In genomic region chr5:129725774-129726392, GRCm38 (mm10) we compare ENCODE assay signal across 9 mouse cellular contexts. TPM values are rescaled to one million over a fixed set of nuclear protein-coding genes. Genes with fewer than 3 reads are reported as not detected.
DNase-seq lines count a peak whose midpoint lies in the region; ATAC-seq and TF ChIP-seq lines count a peak whose summit lies in the region.
"Had no signal": no experiment of that assay in that cellular context is flagged by ENCODE, and none has a peak within 500 bp of the region (broad histone marks: within the 10 kb centered on the region; RNA-seq: fewer than 3 reads in every experiment).

No protein-coding gene starts in this region.

- peak overlapping the region; percentile 69 for H3K4me3 ChIP-seq in bone marrow, adult 2 months (replicated peaks; ENCODE audit: control insufficient read depth, low read depth, low read length)
- H3K4me3 ChIP-seq in heart, embryonic 14.5 days (ENCODE audit: control insufficient read depth in 1 of 2, insufficient read depth in 1 of 2, low read depth in 1 of 2, low read length in 2 of 2), result peak overlapping the region; percentile 83 to 95
- H3K4me3 ChIP-seq in limb, embryonic 13.5 days, result peak overlapping the region; percentile 83
- H3K4me3 ChIP-seq in olfactory bulb, adult 2 months (ENCODE audit: insufficient read depth, low read depth, low read length), result peak overlapping the region; percentile 96

- peak; percentile 40 for DNase-seq in kidney, adult 18-20 months
- no peak for DNase-seq in kidney, adult 9 months
- no peak for DNase-seq in left cerebral cortex, postnatal 25 days (ENCODE audit: low spot score in 2 of 2)

- peak overlapping the region; percentile 96 for H3K9ac ChIP-seq in heart, embryonic 14.5 days (ENCODE audit: low read length)
- H3K9ac ChIP-seq in limb, embryonic 13.5 days, result peak overlapping the region; percentile 94

- TF ChIP-seq POLR2A in bone marrow, adult 2 months (IDR thresholded peaks at IDR 0.05; ENCODE audit: borderline replicate concordance, control insufficient read depth, low read depth, low read length), result no peak
- no peak for TF ChIP-seq POLR2A in olfactory bulb, adult 2 months (IDR thresholded peaks at IDR 0.05; ENCODE audit: insufficient read depth, low read depth, low read length)

- H3K27me3 ChIP-seq in heart, embryonic 14.5 days (ENCODE audit: control insufficient read depth, insufficient read depth, low read length), result no peaks in the 10 kb centered on the region
- no peaks in the 10 kb centered on the region for H3K27me3 ChIP-seq in limb, embryonic 13.5 days

- no peak for ATAC-seq in heart, embryonic 14.5 days (ENCODE audit: insufficient number of reproducible peaks, insufficient read depth, low FRiP score, low read depth)
- no peak for ATAC-seq in limb, embryonic 13.5 days (ENCODE audit: low FRiP score, low read depth)
- ATAC-seq in megakaryocyte progenitor cell, adult 5-6 weeks (replicated peaks; ENCODE audit: poor library complexity), result no peak

- H3K4me1 ChIP-seq in bone marrow, adult 2 months (ENCODE audit: control insufficient read depth, insufficient read depth, low read length), result peaks cover 5% of the 10 kb centered on the region
- H3K4me1 ChIP-seq in heart, embryonic 14.5 days (ENCODE audit: control insufficient read depth in 2 of 2, insufficient read depth in 2 of 2, low read length in 2 of 2), result peaks cover 25 to 40% of the 10 kb centered on the region in 2 experiments
- peaks cover 33% of the 10 kb centered on the region for H3K4me1 ChIP-seq in limb, embryonic 13.5 days
- peaks cover 16% of the 10 kb centered on the region for H3K4me1 ChIP-seq in olfactory bulb, adult 2 months (ENCODE audit: control insufficient read depth, insufficient read depth, low read length)

- WGBS in bone marrow, adult 2 months, result 21% methylated on average over 7 of the region's 7 CpGs
- 9% methylated on average over 7 of the region's 7 CpGs for WGBS in heart, embryonic 14.5 days
- 14% methylated on average over 7 of the region's 7 CpGs for WGBS in limb, embryonic 13.5 days
- 3% methylated on average over 7 of the region's 7 CpGs for WGBS in olfactory bulb, adult 2 months

- H3K9me3 ChIP-seq in heart, embryonic 14.5 days (ENCODE audit: control insufficient read depth, low read length), result no peaks in the 10 kb centered on the region
- no peaks in the 10 kb centered on the region for H3K9me3 ChIP-seq in limb, embryonic 13.5 days

- 0 out of 2 replicates have a peak, but pooled peaks cover 4% of the 10 kb centered on the region for H3K36me3 ChIP-seq in heart, embryonic 14.5 days (ENCODE audit: control insufficient read depth, insufficient read depth, low read length)
- no peaks in the 10 kb centered on the region for H3K36me3 ChIP-seq in limb, embryonic 13.5 days

- H3K27ac ChIP-seq in bone marrow, adult 2 months (ENCODE audit: control insufficient read depth, insufficient read depth, low read depth, low read length, poor library complexity), result no peak overlapping the region
- H3K27ac ChIP-seq in heart, embryonic 14.5 days (replicated peaks in 1 of 2; ENCODE audit: control insufficient read depth in 1 of 2, insufficient read depth in 1 of 2, low read depth in 2 of 2, low read length in 2 of 2), result peak overlapping the region; percentile 99 to 100
- peak overlapping the region; percentile 96; the same call in 1 of the 2 replicates for H3K27ac ChIP-seq in limb, embryonic 13.5 days
- H3K27ac ChIP-seq in olfactory bulb, adult 2 months (ENCODE audit: insufficient read depth, low read depth, low read length), result no peak overlapping the region

- TF ChIP-seq CTCF in bone marrow, adult 2 months (IDR thresholded peaks at IDR 0.05; ENCODE audit: control insufficient read depth, insufficient read depth, low read length), result no peak
- no peak for TF ChIP-seq CTCF in olfactory bulb, adult 2 months (IDR thresholded peaks at IDR 0.05; ENCODE audit: insufficient read depth, low read depth, low read length)

- peak overlapping the region; percentile 70 for H3K4me2 ChIP-seq in heart, embryonic 14.5 days (ENCODE audit: low read length)
- H3K4me2 ChIP-seq in limb, embryonic 13.5 days (replicated peaks), result peak overlapping the region; percentile 64

- intact Hi-C loops in left cerebral cortex, postnatal 25 days (cut with DNase I), result loop anchor here (1.0 to 2.0 kb wide), 2 partner anchors 11 to 115 kb away; partner anchors contain the start of gene Mrps17

RNA-seq across cellular contexts. Expression of gene Nipsnap2, which starts 1.0 kb away (rescaled TPM):
- polyA plus RNA-seq in bone marrow, adult 2 months (2011; ENCODE audit: insufficient read depth, insufficient read length, low replicate concordance, missing spikeins), result 18.7 and 24.9 TPM in 2 replicates
- polyA plus RNA-seq in heart, embryonic 14.5 days (2014; fragmentation: Nextera tagmentation; extraction: Ambion mirVana), result 363 and 384 TPM in 2 replicates
- 119 and 130 TPM in 2 replicates for polyA plus RNA-seq in limb, embryonic 13.5 days (2015; fragmentation: Nextera tagmentation; extraction: Ambion mirVana)
- not detected in 2 replicates for polyA plus RNA-seq in olfactory bulb, adult 2 months (2012; ENCODE audit: insufficient read depth, insufficient read length, low replicate concordance, missing spikeins)
- total RNA-seq in megakaryocyte progenitor cell, adult 5-6 weeks (2015), result 25.5 and 30.3 TPM in 2 replicates
- total RNA-seq in megakaryocyte progenitor cell, adult 5-6 weeks (2017), result 26.3 and 26.9 TPM in 2 replicates
- 10 to 100 TPM; 76.9 to 79.4 TPM for total RNA-seq in left cerebral cortex, postnatal 25 days (2021)

RNA-seq across cellular contexts. Expression of gene Mrps17, which starts 10.6 kb away (rescaled TPM):
- 46.9 and 47.0 TPM in 2 replicates for polyA plus RNA-seq in bone marrow, adult 2 months (2011; ENCODE audit: insufficient read depth, insufficient read length, low replicate concordance, missing spikeins)
- polyA plus RNA-seq in heart, embryonic 14.5 days (2014; fragmentation: Nextera tagmentation; extraction: Ambion mirVana), result 171 and 176 TPM in 2 replicates
- 199 and 219 TPM in 2 replicates for polyA plus RNA-seq in limb, embryonic 13.5 days (2015; fragmentation: Nextera tagmentation; extraction: Ambion mirVana)
- not detected in 2 replicates for polyA plus RNA-seq in olfactory bulb, adult 2 months (2012; ENCODE audit: insufficient read depth, insufficient read length, low replicate concordance, missing spikeins)
- 156 and 202 TPM in 2 replicates for total RNA-seq in megakaryocyte progenitor cell, adult 5-6 weeks (2015)
- total RNA-seq in megakaryocyte progenitor cell, adult 5-6 weeks (2017), result 130 and 149 TPM in 2 replicates
- total RNA-seq in left cerebral cortex, postnatal 25 days (2021), result 10 to 100 TPM; 80.0 to 87.2 TPM

RNA-seq across cellular contexts. Expression of gene Sept14, which starts 17.6 kb away (rescaled TPM):
- not detected in 2 replicates for polyA plus RNA-seq in bone marrow, adult 2 months (2011; ENCODE audit: insufficient read depth, insufficient read length, low replicate concordance, missing spikeins)
- polyA plus RNA-seq in heart, embryonic 14.5 days (2014; fragmentation: Nextera tagmentation; extraction: Ambion mirVana), result not detected in 2 replicates
- not detected in 2 replicates for polyA plus RNA-seq in limb, embryonic 13.5 days (2015; fragmentation: Nextera tagmentation; extraction: Ambion mirVana)
- not detected in 2 replicates for polyA plus RNA-seq in olfactory bulb, adult 2 months (2012; ENCODE audit: insufficient read depth, insufficient read length, low replicate concordance, missing spikeins)
- total RNA-seq in megakaryocyte progenitor cell, adult 5-6 weeks (2015), result not detected in 2 replicates
- not detected in 2 replicates for total RNA-seq in megakaryocyte progenitor cell, adult 5-6 weeks (2017)
- total RNA-seq in left cerebral cortex, postnatal 25 days (2021), result not detected
- total RNA-seq: adrenal gland, postnatal 36 days had no signal

RNA-seq across cellular contexts. Expression of gene Zfp11, which starts 56.0 kb away (rescaled TPM):
- polyA plus RNA-seq in bone marrow, adult 2 months (2011; ENCODE audit: insufficient read depth, insufficient read length, low replicate concordance, missing spikeins), result 1.5 TPM in 1 of 2 replicates, not detected in the other
- 3.9 and 4.6 TPM in 2 replicates for polyA plus RNA-seq in heart, embryonic 14.5 days (2014; fragmentation: Nextera tagmentation; extraction: Ambion mirVana)
- polyA plus RNA-seq in limb, embryonic 13.5 days (2015; fragmentation: Nextera tagmentation; extraction: Ambion mirVana), result 6.8 and 6.9 TPM in 2 replicates
- not detected in 2 replicates for polyA plus RNA-seq in olfactory bulb, adult 2 months (2012; ENCODE audit: insufficient read depth, insufficient read length, low replicate concordance, missing spikeins)
- 3.2 and 4.0 TPM in 2 replicates for total RNA-seq in megakaryocyte progenitor cell, adult 5-6 weeks (2015)
- total RNA-seq in megakaryocyte progenitor cell, adult 5-6 weeks (2017), result 2.1 and 2.9 TPM in 2 replicates
- 1 to 10 TPM; 6.5 to 7.6 TPM for total RNA-seq in left cerebral cortex, postnatal 25 days (2021)

Comparison
In these comparisons a context has a peak if more than half of its experiments do, and no peak if none do; other contexts are left out.
1. H3K27ac ChIP-seq: peak in heart, embryonic 14.5 days (2 of 2) and limb, embryonic 13.5 days (single experiment); none in bone marrow, adult 2 months (single experiment) and olfactory bulb, adult 2 months (single experiment).
2. Peak in every context shown above with its lines, with median percentiles within 50 percentile points of each other: H3K4me3 ChIP-seq.